Mouse (Mus musculus): ENCODE results near the gene Dact3.

DNA sequence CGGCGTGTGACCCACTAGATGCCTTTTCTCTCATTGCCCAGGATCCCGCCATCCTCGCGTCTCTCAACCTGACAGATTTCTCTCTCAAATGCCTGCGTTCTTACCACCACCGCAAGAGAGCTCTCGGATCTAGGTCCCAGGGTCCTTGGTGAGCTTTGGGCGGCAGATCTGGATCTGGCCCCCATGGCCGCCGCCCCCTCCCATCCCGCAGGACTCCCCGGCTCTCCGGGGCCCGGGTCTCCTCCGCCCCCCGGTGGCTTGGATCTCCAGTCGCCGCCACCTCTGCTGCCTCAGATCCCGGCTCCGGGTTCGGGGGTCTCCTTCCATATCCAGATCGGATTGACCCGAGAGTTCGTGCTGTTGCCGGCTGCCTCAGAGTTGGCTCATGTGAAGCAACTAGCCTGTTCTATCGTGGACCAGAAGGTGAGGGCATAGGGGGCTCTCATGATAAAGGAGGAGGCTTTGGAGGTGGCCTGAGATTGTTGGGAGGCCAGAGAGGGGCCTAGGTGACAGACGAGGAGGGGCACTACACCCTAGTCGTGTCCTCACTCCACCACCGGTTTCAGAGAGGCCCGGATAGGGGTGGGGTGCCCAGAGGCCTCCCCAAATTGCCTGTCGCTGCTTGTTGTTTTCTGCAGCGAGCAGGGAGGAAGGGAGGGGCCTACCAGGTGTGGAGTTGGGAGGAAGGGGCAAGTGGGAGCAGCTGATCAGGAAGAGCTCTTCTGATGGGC is 31.5 kb upstream of the Dact3 start:
- TF ChIP-seq CTCF (IDR thresholded peaks at IDR 0.05; ENCODE audit: borderline replicate concordance, extremely low read depth, insufficient read depth, insufficient read length) (no peak), POLR2A (IDR thresholded peaks at IDR 0.05; ENCODE audit: borderline replicate concordance, extremely low read depth, insufficient read depth, insufficient read length, poor library complexity, severe bottlenecking) (no peak)
